Mouse (Mus musculus) testis, adult 2 months (tissue): ENCODE results near the gene Cenpb. TPM values are rescaled to one million over a fixed set of nuclear protein-coding genes. Genes with fewer than 3 reads are reported as not detected.

Experiments
- H3K27ac ChIP-seq: fragments of 200-500 bp; 2 replicates; pipeline ENCODE4 v1.5.1; 2012; ENCODE audit warnings: low read depth, low read length; ENCODE audit not compliant: control insufficient read depth, insufficient read depth
- H3K27me3 ChIP-seq: fragments of 200-500 bp; 2 replicates; pipeline ENCODE4 v1.6.1; 2012; ENCODE audit warnings: mild to moderate bottlenecking, low read length, moderate library complexity; ENCODE audit not compliant: control insufficient read depth, insufficient read depth
- H3K36me3 ChIP-seq: fragments of 200-500 bp; 2 replicates; pipeline ENCODE4 v1.6.1; 2012; ENCODE audit warnings: mild to moderate bottlenecking, low read length; ENCODE audit not compliant: control insufficient read depth, insufficient read depth
- H3K4me1 ChIP-seq: fragments of 200-500 bp; 2 replicates; pipeline ENCODE4 v1.6.1; 2012; ENCODE audit warnings: low read length; ENCODE audit not compliant: control insufficient read depth, insufficient read depth
- H3K4me3 ChIP-seq: fragments of 200-500 bp; 2 replicates; pipeline ENCODE4 v1.5.1; 2012; ENCODE audit warnings: low read depth, mild to moderate bottlenecking, low read length, moderate library complexity, mixed read lengths; ENCODE audit not compliant: control insufficient read depth
- CTCF ChIP-seq: fragments of 200-500 bp; IDR thresholded peaks from 2 replicates; pipeline ENCODE4 v1.5.1; 2012; ENCODE audit warnings: low read depth, mild to moderate bottlenecking, inconsistent platforms, low read length, moderate library complexity; ENCODE audit not compliant: control insufficient read depth, insufficient read depth, insufficient replicate concordance
- POLR2A ChIP-seq: fragments of 200-500 bp; IDR thresholded peaks from 2 replicates; pipeline ENCODE4 v1.6.1; 2012; ENCODE audit warnings: low read depth, mild to moderate bottlenecking, inconsistent platforms, low read length, moderate library complexity; ENCODE audit not compliant: control insufficient read depth
- polyA plus RNA-seq: library from polyadenylated mRNA; depleted of rRNA; stranded (reverse); fragments of >200 nt; gene quantifications from 2 replicates; pipeline ENCODE4 v1.2.3, GENCODE M21; 2012

The Cenpb gene
- polyA plus RNA-seq, 1 experiment, result 7.6 TPM

- Histone ChIP-seq H3K4me3 (no peak within 1 kb of the TSS), H3K27ac (no peak within 1 kb of the TSS), H3K27me3 (no peaks in the 10 kb centered on the region), H3K36me3 (no peaks in the 10 kb centered on the region), H3K4me1 (peaks cover 2% of the 10 kb centered on the region)
- TF ChIP-seq POLR2A (no peak), CTCF (no peak)
Measured at GRCm38 (mm10) chr2:131206778-131207177, 26.9 kb upstream of the Cenpb start, which contains the start of gene Ap5s1. Gene Ap5s1 (plus strand): TSS chr2:131207078.

GRCm38 (mm10) chr2:131205521-131206182 lies 25.8 kb upstream of the Cenpb start:
- Histone ChIP-seq H3K27ac (no peak overlapping the region), H3K36me3 (no peaks in the 10 kb centered on the region), H3K4me1 (peaks cover 2% of the 10 kb centered on the region), H3K4me3 (no peak overlapping the region), H3K27me3 (no peaks in the 10 kb centered on the region)
- TF ChIP-seq POLR2A (no peak), CTCF (no peak)

- H3K27me3 ChIP-seq, result no peaks in the 10 kb centered on the region
- no peaks in the 10 kb centered on the region; the same call in none of the 2 replicates for H3K4me1 ChIP-seq
- H3K27ac ChIP-seq, result peak overlapping the region; percentile 72
- no peaks in the 10 kb centered on the region for H3K36me3 ChIP-seq
- no peak overlapping the region for H3K4me3 ChIP-seq
- TF ChIP-seq POLR2A (no peak), CTCF (no peak)
Measured at GRCm38 (mm10) chr2:131204410-131204981, 24.6 kb upstream of the Cenpb start.

DNA sequence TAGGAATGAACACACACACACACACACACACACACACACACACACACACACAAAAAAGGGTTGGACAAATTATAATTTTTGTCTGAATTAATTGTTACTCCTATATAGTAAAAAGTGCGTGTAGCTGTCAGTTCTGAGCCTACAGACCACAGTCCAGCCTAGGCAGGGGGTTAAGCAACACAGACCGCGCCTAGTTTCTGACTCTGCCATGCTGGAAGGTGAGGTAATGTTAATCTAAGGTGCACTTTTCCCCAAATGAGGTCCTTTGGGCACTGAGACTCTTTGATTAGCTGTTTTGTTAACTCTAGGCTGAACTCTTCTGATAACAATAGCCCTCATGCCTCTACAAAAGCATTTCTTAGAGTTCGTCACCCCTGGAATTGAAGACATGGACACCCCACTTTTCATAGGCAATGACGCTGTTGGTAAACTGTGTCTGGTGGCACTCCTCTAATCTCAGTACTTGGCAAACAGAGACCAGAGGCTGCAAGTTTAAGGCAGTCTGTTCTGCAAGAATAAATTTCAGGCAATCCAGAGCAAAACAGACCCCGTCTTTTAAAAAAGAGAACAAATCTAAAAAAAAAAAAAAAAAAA lies 24.0 kb upstream of the Cenpb start:
- no peak overlapping the region for H3K27ac ChIP-seq
- H3K36me3 ChIP-seq, result no peaks in the 10 kb centered on the region
- H3K4me1 ChIP-seq, result no peaks in the 10 kb centered on the region
- TF ChIP-seq POLR2A (no peak), CTCF (no peak)
- no peak overlapping the region for H3K4me3 ChIP-seq
- no peaks in the 10 kb centered on the region for H3K27me3 ChIP-seq

DNA sequence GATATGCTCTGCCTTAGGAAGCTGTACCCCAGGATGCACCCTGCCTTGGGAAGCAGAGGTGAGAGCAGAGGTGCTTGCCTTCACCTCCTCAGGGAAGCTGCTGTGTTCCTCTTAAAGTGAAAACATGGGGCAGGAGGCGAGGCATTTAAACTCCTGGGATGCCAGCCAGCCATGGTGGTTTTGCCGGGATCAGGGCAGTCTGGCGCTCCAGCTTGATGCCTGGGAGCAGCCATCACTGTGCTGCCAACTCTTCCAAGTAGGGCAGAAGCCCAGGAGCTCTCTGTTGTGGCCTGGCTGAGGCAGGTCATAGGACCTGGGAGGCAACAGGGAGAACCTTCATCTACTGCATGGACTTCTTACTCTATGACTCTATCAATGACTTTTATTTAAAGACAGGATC lies 21.4 kb upstream of the Cenpb start:
- Histone ChIP-seq H3K4me1 (no peaks in the 10 kb centered on the region), H3K27ac (no peak overlapping the region), H3K4me3 (no peak overlapping the region), H3K36me3 (no peaks in the 10 kb centered on the region), H3K27me3 (no peaks in the 10 kb centered on the region)
- TF ChIP-seq CTCF (no peak), POLR2A (no peak)

- Histone ChIP-seq H3K27ac (no peak overlapping the region), H3K36me3 (no peaks in the 10 kb centered on the region)
Measured at GRCm38 (mm10) chr2:131200710-131201109, 20.8 kb upstream of the Cenpb start.

DNA sequence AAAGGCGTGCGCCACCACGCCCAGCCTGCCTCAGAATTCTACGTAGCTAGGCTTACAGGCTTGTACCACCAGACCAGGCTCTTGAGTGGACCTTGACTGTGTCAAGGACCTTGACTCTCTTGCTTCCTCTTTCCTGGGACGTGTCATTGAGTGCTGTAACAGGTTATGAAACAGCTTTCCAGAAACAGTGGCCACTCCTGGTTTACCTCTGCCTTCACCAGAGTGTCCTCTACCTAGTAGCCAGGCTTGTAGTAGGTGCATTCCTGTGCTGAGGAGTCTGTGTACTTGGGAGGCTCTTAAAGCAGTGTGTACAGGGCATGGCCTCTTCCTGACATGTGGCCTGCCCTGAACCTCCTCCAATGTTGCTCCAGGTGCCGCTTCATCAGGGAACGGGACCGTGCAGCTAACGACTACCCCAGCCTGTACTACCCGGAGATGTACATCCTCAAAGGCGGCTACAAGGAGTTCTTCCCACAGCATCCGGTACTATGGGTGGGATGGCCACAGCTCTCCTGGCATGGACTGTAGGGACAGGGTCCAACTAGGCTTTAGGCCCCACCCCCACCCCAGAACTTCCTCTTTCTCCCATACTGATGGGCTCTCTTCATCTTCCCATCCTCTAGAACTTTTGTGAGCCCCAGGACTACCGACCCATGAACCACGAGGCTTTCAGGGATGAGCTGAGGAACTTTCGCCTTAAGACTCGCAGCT lies 16.9 kb upstream of the Cenpb start:
- no peaks in the 10 kb centered on the region for H3K36me3 ChIP-seq

More at GRCm38 (mm10) chr2:131200710-131201109, 20.8 kb upstream of the Cenpb start:
- Histone ChIP-seq H3K4me3 (no peak overlapping the region), H3K27me3 (no peaks in the 10 kb centered on the region), H3K4me1 (no peaks in the 10 kb centered on the region)
- TF ChIP-seq CTCF (no peak), POLR2A (no peak)

DNA sequence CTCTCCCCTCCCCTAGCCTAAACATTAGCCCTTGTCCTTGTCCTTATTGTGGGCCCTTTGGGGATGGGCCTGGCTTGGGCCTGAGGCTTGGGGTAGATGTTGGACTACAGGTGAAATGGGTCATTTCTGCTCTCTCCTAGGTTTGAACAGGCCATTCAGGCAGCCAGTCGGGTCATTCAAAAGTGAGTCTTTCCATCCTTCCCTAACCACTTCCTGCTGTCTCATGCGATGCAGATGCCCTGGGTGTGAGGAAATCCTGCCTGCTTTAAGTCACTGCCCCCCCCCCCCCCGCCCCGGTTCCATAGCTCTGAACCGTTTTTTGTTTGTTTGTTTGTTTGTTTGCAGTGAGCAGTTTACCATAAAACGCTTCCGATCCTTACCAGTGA lies 11.1 kb upstream of the Cenpb start:
- no peaks in the 10 kb centered on the region for H3K27me3 ChIP-seq
- no peak overlapping the region for H3K4me3 ChIP-seq
- H3K4me1 ChIP-seq, result peaks cover 10% of the 10 kb centered on the region
- H3K27ac ChIP-seq, result no peak overlapping the region
- no peak for TF ChIP-seq POLR2A
- no peak for TF ChIP-seq CTCF
- H3K36me3 ChIP-seq, result no peaks in the 10 kb centered on the region

More for the DNA sequence above, 16.9 kb upstream of the Cenpb start:
- no peak for TF ChIP-seq CTCF
- TF ChIP-seq POLR2A, result no peak
- Histone ChIP-seq H3K4me1 (no peaks in the 10 kb centered on the region), H3K4me3 (no peak overlapping the region), H3K27me3 (no peaks in the 10 kb centered on the region), H3K27ac (no peak overlapping the region)
